Mouse (Mus musculus) forebrain, embryonic 11.5 days (tissue): ENCODE data around the gene 1700029F12Rik. TPM values are rescaled to one million over a fixed set of nuclear protein-coding genes. Genes with fewer than 3 reads are reported as not detected.
"Not testable (repeated sequence)": the region's sequence is repeated elsewhere in the genome, so short reads cannot be mapped to it uniquely, and the experiment has no call there.

Source experiments
- ATAC-seq: fragments of 200-750 bp; cut with Nextera tagmentation; replicated peaks from 2 replicates; pipeline ENCODE4 v1.8.0; 2017; ENCODE audit warnings: moderate TSS enrichment; ENCODE audit not compliant: low FRiP score
- DNase-seq: peaks from one replicate; pipeline ENCODE4 v3.0.0-alpha.2; 2017; ENCODE audit warnings: low spot score
- H3K27ac ChIP-seq: fragments of 300-500 bp; sonication (generic); 2 replicates; pipeline ENCODE4 v1.5.1; 2014; ENCODE audit warnings: low read depth, low read length
- H3K27me3 ChIP-seq: fragments of 300-500 bp; sonication (generic); 2 replicates; pipeline ENCODE4 v1.6.1; 2014; ENCODE audit warnings: mild to moderate bottlenecking, low read length, mixed read lengths; ENCODE audit not compliant: control insufficient read depth, insufficient read depth
- H3K36me3 ChIP-seq: fragments of 300-500 bp; sonication (generic); 2 replicates; pipeline ENCODE4 v1.6.1; 2014; ENCODE audit warnings: mild to moderate bottlenecking, low read length, moderate library complexity, mixed read lengths; ENCODE audit not compliant: control insufficient read depth, insufficient read depth
- H3K4me1 ChIP-seq: fragments of 300-500 bp; sonication (generic); replicated peaks from 2 replicates; pipeline ENCODE4 v1.6.1; 2014; ENCODE audit warnings: low read length, mixed read lengths; ENCODE audit not compliant: control insufficient read depth, insufficient read depth
- H3K4me2 ChIP-seq: fragments of 300-500 bp; sonication (generic); 2 replicates; pipeline ENCODE4 v1.6.1; 2014; ENCODE audit warnings: low read depth, mild to moderate bottlenecking, low read length, moderate library complexity, mixed read lengths; ENCODE audit not compliant: severe bottlenecking
- H3K4me3 ChIP-seq: fragments of 300-500 bp; sonication (generic); 2 replicates; pipeline ENCODE4 v1.5.1; 2014; ENCODE audit warnings: low read depth, low read length
- H3K9ac ChIP-seq: fragments of 300-500 bp; sonication (generic); 2 replicates; pipeline ENCODE4 v1.6.1; 2014; ENCODE audit warnings: low read length
- H3K9me3 ChIP-seq: fragments of 300-500 bp; sonication (generic); 2 replicates; pipeline ENCODE4 v1.6.1; 2016; ENCODE audit warnings: low read length, mixed read lengths; ENCODE audit not compliant: control insufficient read depth
- WGBS: fragments of 180-500 bp; shearing (Covaris S2); extraction: QIAGEN DNeasy Blood & Tissue Kit; methylation state at CpG from one replicate; pipeline ENCODE4 v1.1.7; 2014; 5-methylcytosine and 5-hydroxymethylcytosine counted together
- polyA plus RNA-seq: library from polyadenylated mRNA; unstranded; fragments of >200 nt; fragmentation: Nextera tagmentation; extraction: Ambion mirVana; gene quantifications from 2 replicates; pipeline ENCODE4 v1.2.1, GENCODE M21; 2014

The 1700029F12Rik gene
- polyA plus RNA-seq, 1 experiment from 2014 or later: not detected

- no peak overlapping the region for H3K4me2 ChIP-seq
- H3K4me1 ChIP-seq: peaks cover 3% of the 10 kb centered on the region; the same call in 1 of the 2 replicates
- H3K9ac ChIP-seq: no peak overlapping the region
- H3K27me3 ChIP-seq: no peaks in the 10 kb centered on the region; the same call in 1 of the 2 replicates
- no peak for ATAC-seq
- H3K4me3 ChIP-seq: no peak overlapping the region
- H3K27ac ChIP-seq: no peak overlapping the region
- DNase-seq: no peak
- no peaks in the 10 kb centered on the region; the same call in 1 of the 2 replicates for H3K9me3 ChIP-seq
- 23% methylated on average over 8 of the region's 8 CpGs for WGBS
- H3K36me3 ChIP-seq: no peaks in the 10 kb centered on the region
Observed at GRCm38 (mm10) chr13:97068151-97068550, 34.0 kb upstream of the 1700029F12Rik start.

GRCm38 (mm10) chr13:97067691-97068090 is 33.5 kb upstream of the 1700029F12Rik start:
- no peak overlapping the region for H3K27ac ChIP-seq
- 3% methylated on average over 6 of the region's 6 CpGs for WGBS
- no peak for ATAC-seq

GRCm38 (mm10) chr13:97066649-97067550 is 32.7 kb upstream of the 1700029F12Rik start, which contains the start of gene Fam169a:
TSS of gene Fam169a (plus strand) at chr13:97067286.
- 31% methylated on average over 15 of the region's 15 CpGs for WGBS
- DNase-seq (no peak), ATAC-seq (no peak)
- Histone ChIP-seq H3K27ac (no peak within 1 kb of the TSS), H3K36me3 (no peaks in the 10 kb centered on the region), H3K4me2 (no peak within 1 kb of the TSS), H3K4me1 (peaks cover 3% of the 10 kb centered on the region; the same call in 1 of the 2 replicates), H3K9ac (no peak within 1 kb of the TSS), H3K9me3 (no peaks in the 10 kb centered on the region; the same call in 1 of the 2 replicates), H3K4me3 (no peak within 1 kb of the TSS), H3K27me3 (no peaks in the 10 kb centered on the region; the same call in 1 of the 2 replicates)

More at GRCm38 (mm10) chr13:97067691-97068090, 33.5 kb upstream of the 1700029F12Rik start:
- Histone ChIP-seq H3K9ac (no peak overlapping the region), H3K9me3 (no peaks in the 10 kb centered on the region; the same call in 1 of the 2 replicates), H3K36me3 (no peaks in the 10 kb centered on the region), H3K4me1 (peaks cover 3% of the 10 kb centered on the region; the same call in 1 of the 2 replicates), H3K27me3 (no peaks in the 10 kb centered on the region; the same call in 1 of the 2 replicates), H3K4me2 (no peak overlapping the region), H3K4me3 (no peak overlapping the region)
- DNase-seq: no peak

GRCm38 (mm10) chr13:97064844-97065621 is 30.9 kb upstream of the 1700029F12Rik start:
- not testable (repeated sequence) for H3K4me3 ChIP-seq, H3K9me3 ChIP-seq, H3K27me3 ChIP-seq, H3K4me1 ChIP-seq, H3K9ac ChIP-seq, H3K4me2 ChIP-seq, DNase-seq, H3K27ac ChIP-seq, H3K36me3 ChIP-seq
- 44% methylated on average over 18 of the region's 18 CpGs for WGBS
- 0 out of 2 replicates have a peak, but pooled peaks have one; percentile 36 for ATAC-seq

- no peak overlapping the region for H3K9ac ChIP-seq
- DNase-seq (no peak), ATAC-seq (0 out of 2 replicates have a peak, but pooled peaks have one; percentile 16)
- no peaks in the 10 kb centered on the region; the same call in 1 of the 2 replicates for H3K9me3 ChIP-seq
- WGBS: 67% methylated on average over 3 of the region's 3 CpGs
- no peak overlapping the region for H3K4me2 ChIP-seq
- no peak overlapping the region for H3K27ac ChIP-seq
- no peak overlapping the region for H3K4me3 ChIP-seq
- peaks cover 3% of the 10 kb centered on the region; the same call in 1 of the 2 replicates for H3K4me1 ChIP-seq
- H3K27me3 ChIP-seq: no peaks in the 10 kb centered on the region; the same call in 1 of the 2 replicates
- no peaks in the 10 kb centered on the region for H3K36me3 ChIP-seq
Observed at GRCm38 (mm10) chr13:97064413-97064812, 30.3 kb upstream of the 1700029F12Rik start.

- Histone ChIP-seq H3K4me3 (no peak overlapping the region), H3K27me3 (no peaks in the 10 kb centered on the region; the same call in 1 of the 2 replicates), H3K4me2 (no peak overlapping the region), H3K9ac (no peak overlapping the region), H3K27ac (no peak overlapping the region), H3K36me3 (no peaks in the 10 kb centered on the region), H3K9me3 (no peaks in the 10 kb centered on the region; the same call in 1 of the 2 replicates), H3K4me1 (peaks cover 3% of the 10 kb centered on the region; the same call in 1 of the 2 replicates)
- no peak for DNase-seq
- 81% methylated on average over 2 of the region's 2 CpGs for WGBS
- no peak for ATAC-seq
Observed at GRCm38 (mm10) chr13:97063431-97063830, 29.3 kb upstream of the 1700029F12Rik start.

GRCm38 (mm10) chr13:97062151-97062550 is 28.0 kb upstream of the 1700029F12Rik start:
- DNase-seq (no peak), ATAC-seq (no peak)
- Histone ChIP-seq H3K27me3 (no peaks in the 10 kb centered on the region), H3K27ac (no peak overlapping the region), H3K9me3 (no peaks in the 10 kb centered on the region; the same call in 1 of the 2 replicates), H3K4me1 (no peaks in the 10 kb centered on the region; the same call in 1 of the 2 replicates), H3K9ac (no peak overlapping the region), H3K4me3 (no peak overlapping the region), H3K36me3 (no peaks in the 10 kb centered on the region), H3K4me2 (no peak overlapping the region)
- WGBS: 93% methylated on average over 3 of the region's 3 CpGs

- Histone ChIP-seq H3K9ac (no peak overlapping the region), H3K36me3 (no peaks in the 10 kb centered on the region), H3K4me1 (no peaks in the 10 kb centered on the region), H3K27ac (no peak overlapping the region), H3K4me3 (no peak overlapping the region), H3K4me2 (no peak overlapping the region), H3K27me3 (no peaks in the 10 kb centered on the region), H3K9me3 (no peaks in the 10 kb centered on the region)
- ATAC-seq (no peak), DNase-seq (no peak)
- 77% methylated on average over 6 of the region's 8 CpGs for WGBS
Observed at GRCm38 (mm10) chr13:97060331-97060730, 26.2 kb upstream of the 1700029F12Rik start.
